Mouse (Mus musculus) layer of hippocampus, adult 2 months (tissue): ENCODE measurements around the gene Stag2. TPM values are rescaled to one million over a fixed set of nuclear protein-coding genes. Genes with fewer than 3 reads are reported as not detected.

Experiments used
- DNase-seq, 2 experiments: peaks; one replicate each; pipeline ENCODE4 v3.0.0; 2022; ENCODE audit warnings: low spot score in 2 of 2
- H3K27ac ChIP-seq: fragments of 200-600 bp; 2 replicates; pipeline ENCODE4 v1.8.1; 2022
- H3K4me3 ChIP-seq: fragments of 200-600 bp; 2 replicates; pipeline ENCODE4 v1.8.1; 2022; ENCODE audit warnings: mild to moderate bottlenecking
- CTCF ChIP-seq: fragments of 200-600 bp; conservative IDR thresholded peaks from 2 replicates; pipeline ENCODE4 v1.8.1; 2022; ENCODE audit warnings: antibody characterized with exemption, mild to moderate bottlenecking, moderate library complexity
- total RNA-seq, 2 experiments: library from RNA; stranded (reverse); gene quantifications; 2 replicates each; pipeline ENCODE4 v1.2.3; 2021

Gene Stag2
- total RNA-seq, 2 experiments from 2014 or later = 49.6 to 53.4 TPM

DNA sequence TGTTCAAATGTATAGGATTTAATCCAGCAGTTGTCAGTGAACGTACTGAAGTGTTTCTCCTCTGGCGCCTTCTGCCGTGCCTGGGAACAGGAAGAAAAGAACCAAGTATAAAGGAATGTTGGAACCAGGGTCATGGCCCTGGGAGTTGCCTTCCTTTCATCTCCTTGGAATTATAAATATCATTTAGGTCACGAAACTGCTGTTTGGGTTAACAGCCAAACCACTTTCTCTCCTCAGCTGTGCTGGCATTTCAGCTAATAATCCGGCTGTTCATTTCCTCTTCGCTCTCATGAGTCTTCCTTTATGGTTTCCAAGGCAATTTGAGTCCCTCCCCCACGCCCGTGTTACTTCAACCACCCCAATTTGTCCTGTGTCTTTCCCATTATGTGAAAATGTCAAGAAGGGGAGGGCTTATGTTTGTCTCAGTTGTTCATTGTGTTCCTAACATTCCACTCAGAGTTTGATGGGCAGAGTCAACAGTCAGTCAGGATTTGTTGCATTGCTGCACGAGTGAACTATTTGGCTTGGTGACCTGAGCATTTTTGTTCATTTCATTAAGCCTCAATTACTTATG, 172.2 kb downstream of the Stag2 start:
- Histone ChIP-seq H3K4me3 (no peak overlapping the region), H3K27ac (no peak overlapping the region)
- no peak for DNase-seq
- no peak for TF ChIP-seq CTCF

GRCm38 (mm10) chrX:42324848-42325247, 175.7 kb downstream of the Stag2 start:
- TF ChIP-seq CTCF = no peak
- no peak for DNase-seq
- Histone ChIP-seq H3K27ac (no peak overlapping the region), H3K4me3 (no peak overlapping the region)

Other genes with a start within 250 kb of the Stag2 start
- 10 to 100 TPM; 59.4 to 62.9 TPM for gene Thoc2, start 228.6 kb upstream of the Stag2 start, total RNA-seq
- gene Xiap, start 89.6 kb upstream of the Stag2 start, total RNA-seq = 10 to 100 TPM; 46.1 to 51.7 TPM